Mouse (Mus musculus): ENCODE results near the gene Gstt4.

DNA sequence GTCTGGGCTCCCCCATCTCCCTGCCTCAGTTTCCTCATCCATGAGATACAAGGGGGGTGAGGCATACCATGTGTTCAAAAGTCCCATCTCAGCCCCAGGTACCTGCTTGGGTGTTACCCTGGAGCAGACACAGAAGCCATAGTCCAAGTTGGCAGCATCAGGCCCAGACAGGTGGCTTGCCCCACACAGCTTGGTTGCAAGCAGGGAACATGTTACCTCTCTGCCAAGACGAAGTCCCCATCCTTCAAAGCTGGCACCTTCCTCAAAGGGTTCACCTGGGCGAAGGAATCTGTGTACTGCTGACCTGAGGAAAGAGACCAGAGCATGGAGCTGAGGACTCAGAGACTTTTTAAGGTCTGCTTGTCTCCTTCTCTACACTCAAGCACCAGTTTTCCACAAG is 44.5 kb downstream of the Gstt4 start:
- TF ChIP-seq CTCF (IDR thresholded peaks at IDR 0.05; ENCODE audit: low read depth, low read length) (no peak), POLR2A (IDR thresholded peaks at IDR 0.05; ENCODE audit: borderline replicate concordance, low read depth, low read length) (no peak)
